Mouse (Mus musculus): ENCODE results near the gene Arhgef28. TPM values are rescaled to one million over a fixed set of nuclear protein-coding genes. Genes with fewer than 3 reads are reported as not detected.

Arhgef28 gene
- polyA plus RNA-seq, 1 experiment: 0.42 TPM

GRCm38 (mm10) chr13:98015981-98016922, 190.0 kb downstream of the Arhgef28 start:
- no peaks in the 10 kb centered on the region for H3K36me3 ChIP-seq (ENCODE audit: control insufficient read depth, insufficient read depth, low read length)
- H3K4me1 ChIP-seq (ENCODE audit: control insufficient read depth, insufficient read depth, insufficient read length): no peaks in the 10 kb centered on the region
- TF ChIP-seq CTCF (IDR thresholded peaks at IDR 0.05; ENCODE audit: extremely low read depth, insufficient read depth, insufficient read length, insufficient replicate concordance) (no peak), POLR2A (IDR thresholded peaks at IDR 0.05; ENCODE audit: low read depth, low read length) (no peak)
- H3K27me3 ChIP-seq (ENCODE audit: control insufficient read depth, insufficient read depth, low read length): no peaks in the 10 kb centered on the region
- WGBS: 29% methylated on average over 33 of the region's 33 CpGs
- H3K27ac ChIP-seq (ENCODE audit: insufficient read depth, low read length): no peak overlapping the region
- H3K4me3 ChIP-seq (ENCODE audit: extremely low read depth, insufficient read depth, insufficient read length): no peak overlapping the region
- DNase-seq (ENCODE audit: low read depth in 1 of 2, low spot score in 2 of 2): no peak

GRCm38 (mm10) chr13:98014892-98015291, 191.3 kb downstream of the Arhgef28 start:
- no peak for DNase-seq (ENCODE audit: low read depth in 1 of 2, low spot score in 2 of 2)
- no peak overlapping the region for H3K4me3 ChIP-seq (ENCODE audit: extremely low read depth, insufficient read depth, insufficient read length)
- H3K4me1 ChIP-seq (ENCODE audit: control insufficient read depth, insufficient read depth, insufficient read length): no peaks in the 10 kb centered on the region
- WGBS: 83% methylated on average over 3 of the region's 3 CpGs
- TF ChIP-seq POLR2A (IDR thresholded peaks at IDR 0.05; ENCODE audit: low read depth, low read length): no peak
- TF ChIP-seq CTCF (IDR thresholded peaks at IDR 0.05; ENCODE audit: extremely low read depth, insufficient read depth, insufficient read length, insufficient replicate concordance): no peak
- H3K36me3 ChIP-seq (ENCODE audit: control insufficient read depth, insufficient read depth, low read length): no peaks in the 10 kb centered on the region
- no peaks in the 10 kb centered on the region for H3K27me3 ChIP-seq (ENCODE audit: control insufficient read depth, insufficient read depth, low read length)
- no peak overlapping the region for H3K27ac ChIP-seq (ENCODE audit: insufficient read depth, low read length)

GRCm38 (mm10) chr13:98013715-98014114, 192.5 kb downstream of the Arhgef28 start:
- Histone ChIP-seq H3K27ac (ENCODE audit: insufficient read depth, low read length) (no peak overlapping the region), H3K4me3 (ENCODE audit: extremely low read depth, insufficient read depth, insufficient read length) (no peak overlapping the region), H3K36me3 (ENCODE audit: control insufficient read depth, insufficient read depth, low read length) (no peaks in the 10 kb centered on the region), H3K27me3 (ENCODE audit: control insufficient read depth, insufficient read depth, low read length) (no peaks in the 10 kb centered on the region), H3K4me1 (ENCODE audit: control insufficient read depth, insufficient read depth, insufficient read length) (no peaks in the 10 kb centered on the region)
- TF ChIP-seq CTCF (IDR thresholded peaks at IDR 0.05; ENCODE audit: extremely low read depth, insufficient read depth, insufficient read length, insufficient replicate concordance): no peak
- no peak for TF ChIP-seq POLR2A (IDR thresholded peaks at IDR 0.05; ENCODE audit: low read depth, low read length)
- no peak for DNase-seq (ENCODE audit: low read depth in 1 of 2, low spot score in 2 of 2)
- WGBS: 89% methylated on average over 4 of the region's 4 CpGs

GRCm38 (mm10) chr13:98011931-98012341, 194.3 kb downstream of the Arhgef28 start:
- Histone ChIP-seq H3K27me3 (ENCODE audit: control insufficient read depth, insufficient read depth, low read length) (no peaks in the 10 kb centered on the region), H3K4me3 (ENCODE audit: extremely low read depth, insufficient read depth, insufficient read length) (no peak overlapping the region), H3K4me1 (ENCODE audit: control insufficient read depth, insufficient read depth, insufficient read length) (no peaks in the 10 kb centered on the region), H3K36me3 (ENCODE audit: control insufficient read depth, insufficient read depth, low read length) (no peaks in the 10 kb centered on the region), H3K27ac (ENCODE audit: insufficient read depth, low read length) (no peak overlapping the region)
- 61% methylated on average over 6 of the region's 6 CpGs for WGBS
- DNase-seq (ENCODE audit: low read depth in 1 of 2, low spot score in 2 of 2): no peak
- TF ChIP-seq POLR2A (IDR thresholded peaks at IDR 0.05; ENCODE audit: low read depth, low read length): no peak
- TF ChIP-seq CTCF (IDR thresholded peaks at IDR 0.05; ENCODE audit: extremely low read depth, insufficient read depth, insufficient read length, insufficient replicate concordance): no peak

GRCm38 (mm10) chr13:98009070-98009469, 197.2 kb downstream of the Arhgef28 start:
- Histone ChIP-seq H3K4me3 (ENCODE audit: extremely low read depth, insufficient read depth, insufficient read length) (no peak overlapping the region), H3K27ac (ENCODE audit: insufficient read depth, low read length) (no peak overlapping the region), H3K36me3 (ENCODE audit: control insufficient read depth, insufficient read depth, low read length) (no peaks in the 10 kb centered on the region), H3K27me3 (ENCODE audit: control insufficient read depth, insufficient read depth, low read length) (no peaks in the 10 kb centered on the region), H3K4me1 (ENCODE audit: control insufficient read depth, insufficient read depth, insufficient read length) (no peaks in the 10 kb centered on the region)
- WGBS: 52% methylated on average over 4 of the region's 4 CpGs
- TF ChIP-seq CTCF (IDR thresholded peaks at IDR 0.05; ENCODE audit: extremely low read depth, insufficient read depth, insufficient read length, insufficient replicate concordance) (no peak), POLR2A (IDR thresholded peaks at IDR 0.05; ENCODE audit: low read depth, low read length) (no peak)
- no peak for DNase-seq (ENCODE audit: low read depth in 1 of 2, low spot score in 2 of 2)

GRCm38 (mm10) chr13:98008588-98008987, 197.7 kb downstream of the Arhgef28 start:
- H3K36me3 ChIP-seq (ENCODE audit: control insufficient read depth, insufficient read depth, low read length): no peaks in the 10 kb centered on the region
- H3K27me3 ChIP-seq (ENCODE audit: control insufficient read depth, insufficient read depth, low read length): no peaks in the 10 kb centered on the region
- DNase-seq (ENCODE audit: low read depth in 1 of 2, low spot score in 2 of 2): no peak
- no peak overlapping the region for H3K4me3 ChIP-seq (ENCODE audit: extremely low read depth, insufficient read depth, insufficient read length)
- H3K4me1 ChIP-seq (ENCODE audit: control insufficient read depth, insufficient read depth, insufficient read length): no peaks in the 10 kb centered on the region
- 75% methylated on average over 10 of the region's 10 CpGs for WGBS
- no peak overlapping the region for H3K27ac ChIP-seq (ENCODE audit: insufficient read depth, low read length)
- TF ChIP-seq CTCF (IDR thresholded peaks at IDR 0.05; ENCODE audit: extremely low read depth, insufficient read depth, insufficient read length, insufficient replicate concordance) (no peak), POLR2A (IDR thresholded peaks at IDR 0.05; ENCODE audit: low read depth, low read length) (no peak)
